Mouse (Mus musculus) neural tube, postnatal 0 days (tissue): ENCODE results near the gene Cntrob. TPM values are rescaled to one million over a fixed set of nuclear protein-coding genes. Genes with fewer than 3 reads are reported as not detected.

Experiments
- polyA plus RNA-seq: library from polyadenylated mRNA; unstranded; fragments of >200 nt; fragmentation: Nextera tagmentation; extraction: Ambion mirVana; gene quantifications from 2 replicates; pipeline ENCODE4 v1.2.1, GENCODE M21; 2015

Gene Cntrob
- polyA plus RNA-seq, result 8.1 and 10.7 TPM in 2 replicates

DNA sequence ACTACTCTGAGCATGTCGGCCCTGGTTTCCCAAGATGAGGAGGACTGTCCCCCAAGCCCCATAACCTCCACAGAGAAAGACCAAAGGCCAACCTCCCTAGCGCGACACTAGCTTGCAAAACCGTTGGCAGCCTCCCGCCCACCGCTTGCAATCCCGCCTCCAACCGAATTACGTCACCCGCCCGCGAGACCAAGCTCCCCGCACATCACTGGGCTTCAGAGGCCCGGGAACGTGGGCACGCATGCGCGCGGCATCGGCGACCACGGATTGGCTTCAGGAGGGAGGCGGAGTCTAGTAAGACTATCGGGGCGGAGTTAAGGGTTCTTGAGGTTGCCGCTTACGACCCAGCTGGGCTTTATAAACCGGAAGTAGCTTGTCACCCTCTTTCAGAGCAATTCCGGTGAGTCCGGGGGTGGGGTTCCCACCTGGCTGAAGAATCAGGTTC, at the start of gene Cntrob, which contains the start of gene Trappc1:
Gene Cntrob, minus strand, starts transcription at position 109 of the 445 bp plus-strand sequence.
Gene Trappc1, plus strand, starts transcription at position 314 of the 445 bp plus-strand sequence.

DNA sequence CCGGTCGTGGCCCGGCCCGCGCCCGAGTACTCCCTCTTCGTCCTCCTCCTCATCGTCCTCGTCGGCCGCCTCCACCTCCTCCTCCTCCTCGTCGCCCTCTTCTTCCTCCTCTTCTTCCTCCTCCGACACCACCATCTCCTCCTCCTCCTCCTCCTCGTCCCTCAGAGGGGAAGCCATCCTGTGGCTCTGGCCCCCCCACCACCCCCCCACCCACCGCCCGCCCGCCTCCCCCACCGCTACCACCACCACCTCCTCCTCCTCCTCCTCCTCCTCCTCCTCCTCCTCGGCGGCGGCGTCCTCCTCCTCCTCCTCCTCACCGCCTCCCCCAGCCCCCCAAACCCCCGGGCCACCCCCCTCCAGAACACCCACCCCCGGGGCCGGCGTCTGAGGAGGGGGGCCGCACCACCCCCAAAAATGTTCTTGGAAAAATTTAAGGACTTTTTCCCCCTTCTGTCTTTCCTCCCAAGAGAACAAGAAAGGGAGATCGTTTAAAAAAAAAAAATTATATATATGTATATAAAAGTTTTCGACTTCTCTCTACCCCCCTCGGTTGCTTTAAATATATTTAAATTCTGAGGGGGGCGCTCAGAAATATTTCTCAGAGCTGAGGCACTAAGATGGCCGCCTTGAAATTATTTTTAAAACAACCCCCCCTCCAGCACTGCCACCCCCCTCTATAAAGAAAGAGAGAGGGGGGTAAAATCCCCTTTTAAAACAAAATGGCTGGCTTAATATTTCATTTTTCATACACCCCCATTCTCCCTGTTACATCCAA, 45.8 kb upstream of the Cntrob start, which contains the start of gene Chd3:
Gene Chd3, minus strand, starts transcription at position 192 of the 775 bp plus-strand sequence.

DNA sequence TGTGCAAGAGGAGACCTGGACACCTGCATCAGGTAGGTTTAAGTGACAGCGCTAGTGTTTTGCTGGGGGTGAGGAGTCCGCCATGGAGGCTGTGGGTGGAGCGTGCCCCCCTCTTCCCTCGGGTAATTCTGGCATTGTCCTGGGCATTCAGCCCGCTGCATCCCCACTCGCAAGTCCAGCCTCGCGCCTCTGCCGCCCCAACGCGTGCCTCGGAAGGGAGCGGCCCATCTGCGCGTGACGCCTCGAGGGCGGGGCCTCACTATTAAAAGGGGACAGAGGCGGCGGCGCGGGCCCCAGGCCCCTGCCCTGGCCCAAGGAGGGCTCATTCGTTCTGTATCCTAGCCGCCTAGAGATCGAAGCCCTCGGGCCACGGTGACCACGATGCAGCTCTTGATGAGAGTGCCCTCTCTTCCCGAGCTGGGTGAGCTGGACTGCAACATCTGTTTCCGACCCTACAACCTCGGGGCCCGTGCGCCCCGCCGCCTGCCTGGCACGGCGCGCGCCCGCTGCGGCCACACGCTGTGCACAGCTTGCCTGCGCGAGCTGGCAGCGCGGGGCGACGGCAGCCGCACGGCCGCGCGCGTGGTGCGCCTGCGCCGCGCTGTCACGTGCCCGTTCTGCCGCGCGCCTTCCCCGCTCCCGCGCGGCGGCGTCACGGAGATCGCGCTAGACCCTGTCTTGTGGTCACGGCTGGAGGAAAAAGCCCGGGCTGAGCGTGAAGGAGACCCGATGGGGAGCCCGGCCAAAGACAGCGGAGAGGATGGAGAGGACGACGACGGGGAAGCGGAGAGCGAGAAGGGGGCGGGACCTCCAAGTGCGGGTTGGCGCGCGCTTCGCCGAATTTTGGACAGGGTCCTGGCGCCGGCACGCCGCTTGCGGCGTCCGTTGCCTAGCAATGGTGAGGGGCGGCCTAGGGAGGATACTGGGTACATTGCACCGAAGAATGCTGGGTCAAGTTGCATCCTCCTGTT, 16.9 kb upstream of the Cntrob start, which contains the start of gene Rnf227:
Gene Rnf227, plus strand, starts transcription at position 301 of the 971 bp plus-strand sequence.

DNA sequence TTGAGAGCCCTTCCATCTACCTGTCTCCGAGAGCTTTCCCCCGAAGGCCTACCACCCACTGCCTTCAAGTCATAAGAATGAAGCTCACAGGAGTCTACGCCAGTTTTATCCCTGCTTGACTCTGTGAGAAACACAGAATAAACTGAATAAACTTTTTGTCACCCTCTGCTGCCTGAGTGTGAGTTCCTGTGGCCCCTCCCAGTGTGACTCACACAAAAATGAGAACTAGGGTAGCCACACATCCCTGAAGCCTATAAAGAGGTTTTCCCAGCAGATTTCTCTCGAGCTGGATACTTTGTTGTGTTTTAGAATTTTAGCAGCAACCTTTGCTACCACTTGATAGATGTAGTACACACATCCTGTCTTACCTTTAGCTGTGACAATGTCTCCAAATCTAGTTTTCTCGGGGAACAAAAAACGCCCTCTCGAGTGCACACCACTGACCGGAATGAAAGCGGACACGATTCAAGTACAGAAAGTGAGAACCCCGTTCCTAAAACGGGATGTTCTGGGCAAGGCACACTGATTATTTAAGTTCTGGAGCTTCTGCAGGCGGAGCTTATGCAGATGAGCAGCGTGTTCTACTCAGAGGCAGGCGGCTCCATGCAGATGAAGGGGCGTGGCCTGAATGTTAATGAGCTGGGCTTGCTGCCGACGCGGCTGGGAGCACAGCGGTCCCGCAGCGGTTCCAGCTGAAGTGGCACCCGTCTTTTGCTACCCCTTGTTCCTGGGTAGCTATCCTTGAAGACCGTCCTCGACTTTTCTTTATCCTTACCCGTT, 2.2 kb upstream of the Cntrob start, which contains the start of gene Kcnab3:
Gene Kcnab3, plus strand, starts transcription at position 631 of the 780 bp plus-strand sequence.

Other genes with a start within 250 kb of the Cntrob start
- 425 and 492 TPM in 2 replicates for gene Vamp2, start 235.3 kb downstream of the Cntrob start, polyA plus RNA-seq
- 7.1 and 10.1 TPM in 2 replicates for gene Per1, start 228.6 kb downstream of the Cntrob start, polyA plus RNA-seq
- 1.8 and 2.1 TPM in 2 replicates for gene Hes7, start 203.4 kb downstream of the Cntrob start, polyA plus RNA-seq
- 1.3 and 1.4 TPM in 2 replicates for gene 9130213A22Rik, start 201.2 kb downstream of the Cntrob start, polyA plus RNA-seq
- gene Aloxe3, start 197.9 kb downstream of the Cntrob start, polyA plus RNA-seq, result 9.9 and 11.9 TPM in 2 replicates
- 1.4 and 2.0 TPM in 2 replicates for gene Alox12b, start 166.8 kb downstream of the Cntrob start, polyA plus RNA-seq
- 2.5 and 3.2 TPM in 2 replicates for gene Alox8, start 125.9 kb downstream of the Cntrob start, polyA plus RNA-seq
- gene Gucy2e, start 86.7 kb downstream of the Cntrob start, polyA plus RNA-seq, result 0.53 and 0.88 TPM in 2 replicates
- gene Trappc1, start 205 bp upstream of the Cntrob start, polyA plus RNA-seq, result 174 and 181 TPM in 2 replicates
- gene Kcnab3, start 2.5 kb upstream of the Cntrob start, polyA plus RNA-seq, result 7.3 and 8.1 TPM in 2 replicates
- gene Rnf227, start 16.7 kb upstream of the Cntrob start, polyA plus RNA-seq, result 252 and 273 TPM in 2 replicates
- gene Chd3, start 45.6 kb upstream of the Cntrob start, polyA plus RNA-seq, result 49.9 and 63.9 TPM in 2 replicates
- 189 and 200 TPM in 2 replicates for gene Naa38, start 71.7 kb upstream of the Cntrob start, polyA plus RNA-seq
- gene Cyb5d1, start 71.9 kb upstream of the Cntrob start, polyA plus RNA-seq, result 18.6 and 21.2 TPM in 2 replicates
- 6.9 and 9.2 TPM in 2 replicates for gene Tmem88, start 74.5 kb upstream of the Cntrob start, polyA plus RNA-seq
- 21.5 and 23.6 TPM in 2 replicates for gene Kdm6b, start 89.9 kb upstream of the Cntrob start, polyA plus RNA-seq
- 2.8 and 4.7 TPM in 2 replicates for gene Dnah2, start 225.3 kb upstream of the Cntrob start, polyA plus RNA-seq
- 132 and 148 TPM in 2 replicates for gene Efnb3, start 236.4 kb upstream of the Cntrob start, polyA plus RNA-seq